Mouse (Mus musculus): ENCODE measurements at regions not wholly inside any gene's neighbourhood (a gene's known extent, or its start where the extent isn't known, plus 50 kb on each side); places are given as distances from the start of the nearest gene placed in this dataset.

GRCm38 (mm10) chr13:63649058-63649647, 75.8 kb upstream of the Ptch1 start:
- TF ChIP-seq POLR2A (IDR thresholded peaks at IDR 0.05; ENCODE audit: insufficient read length, low read depth) (no peak), MAX (IDR thresholded peaks at IDR 0.05; ENCODE audit: low read depth) (no peak), USF1 (IDR thresholded peaks at IDR 0.05; ENCODE audit: low read depth) (no peak), CEBPB (IDR thresholded peaks at IDR 0.05; ENCODE audit: insufficient read depth, poor library complexity, severe bottlenecking) (no peak), REST (IDR thresholded peaks at IDR 0.05; ENCODE audit: insufficient read depth, insufficient read length) (no peak), MYOD1 (IDR thresholded peaks at IDR 0.05; ENCODE audit: control insufficient read depth in 1 of 3, insufficient read length in 2 of 3, low read depth in 2 of 3) (no peak), POLR2AphosphoS2 (IDR thresholded peaks at IDR 0.05; ENCODE audit: insufficient read length, low read depth) (no peak), MYOG (IDR thresholded peaks at IDR 0.05; ENCODE audit: control insufficient read depth in 1 of 3, insufficient read depth in 1 of 3, insufficient read length in 2 of 3, low read depth in 2 of 3) (no peak), E2F4 (IDR thresholded peaks at IDR 0.05; ENCODE audit: insufficient read depth) (no peak), TCF3 (IDR thresholded peaks at IDR 0.05; ENCODE audit: insufficient read length, low read depth) (no peak), SRF (IDR thresholded peaks at IDR 0.05; ENCODE audit: control insufficient read depth, insufficient read length, low read depth) (no peak)
